Mouse (Mus musculus) olfactory bulb, adult 2 months (tissue): Measurements from ENCODE around the gene Ppfia2.

Source experiments
- CTCF ChIP-seq: fragments of 200-500 bp; IDR thresholded peaks from 2 replicates; pipeline ENCODE4 v1.5.1; 2012; ENCODE audit warnings: low read depth, mild to moderate bottlenecking, low read length, moderate library complexity; ENCODE audit not compliant: insufficient read depth
- POLR2A ChIP-seq: fragments of 200-500 bp; IDR thresholded peaks from 2 replicates; pipeline ENCODE4 v1.6.1; 2012; ENCODE audit warnings: mild to moderate bottlenecking, low read depth, low read length, moderate library complexity; ENCODE audit not compliant: insufficient read depth

GRCm38 (mm10) chr10:106633898-106634297 lies 163.8 kb downstream of the Ppfia2 start:
- no peak for TF ChIP-seq POLR2A
- no peak for TF ChIP-seq CTCF
